Mouse (Mus musculus): Measurements from ENCODE around the gene Cebpe.

DNA sequence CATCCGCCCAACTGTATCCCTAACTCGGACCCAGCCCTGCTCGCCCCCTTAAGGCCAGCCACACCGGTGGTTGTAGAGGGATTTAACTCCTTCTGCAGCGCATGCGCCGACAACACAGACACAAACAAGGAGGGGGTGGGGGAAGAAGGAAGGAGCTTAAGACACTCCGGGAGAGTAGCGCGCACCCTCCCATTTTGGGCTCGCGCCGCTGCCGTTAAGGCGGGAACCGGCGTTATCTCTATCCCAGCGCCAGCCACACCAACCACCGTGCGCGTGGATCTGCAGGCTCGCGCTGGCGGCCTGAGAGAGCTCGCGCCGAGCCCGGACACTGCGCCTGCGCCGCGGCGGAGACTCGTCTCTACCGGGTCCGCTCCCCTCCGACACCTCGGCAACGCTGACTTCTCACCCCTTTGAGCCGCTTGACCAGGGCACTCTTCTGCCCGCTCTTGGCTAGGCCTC lies 25.9 kb downstream of the Cebpe start, which contains the start of gene 1700123O20Rik:
- TF ChIP-seq MAFK (IDR thresholded peaks at IDR 0.05; ENCODE audit: insufficient read depth, low read depth, low read length) (no peak), ZNF384 (IDR thresholded peaks at IDR 0.05; ENCODE audit: low read depth, low read length) (no peak)
